Mouse (Mus musculus) olfactory bulb, adult 2 months (tissue): Measurements from ENCODE around the gene Rev1.

Experiments used
- CTCF ChIP-seq: fragments of 200-500 bp; IDR thresholded peaks from 2 replicates; pipeline ENCODE4 v1.5.1; 2012; ENCODE audit warnings: low read depth, mild to moderate bottlenecking, low read length, moderate library complexity; ENCODE audit not compliant: insufficient read depth
- POLR2A ChIP-seq: fragments of 200-500 bp; IDR thresholded peaks from 2 replicates; pipeline ENCODE4 v1.6.1; 2012; ENCODE audit warnings: mild to moderate bottlenecking, low read depth, low read length, moderate library complexity; ENCODE audit not compliant: insufficient read depth

DNA sequence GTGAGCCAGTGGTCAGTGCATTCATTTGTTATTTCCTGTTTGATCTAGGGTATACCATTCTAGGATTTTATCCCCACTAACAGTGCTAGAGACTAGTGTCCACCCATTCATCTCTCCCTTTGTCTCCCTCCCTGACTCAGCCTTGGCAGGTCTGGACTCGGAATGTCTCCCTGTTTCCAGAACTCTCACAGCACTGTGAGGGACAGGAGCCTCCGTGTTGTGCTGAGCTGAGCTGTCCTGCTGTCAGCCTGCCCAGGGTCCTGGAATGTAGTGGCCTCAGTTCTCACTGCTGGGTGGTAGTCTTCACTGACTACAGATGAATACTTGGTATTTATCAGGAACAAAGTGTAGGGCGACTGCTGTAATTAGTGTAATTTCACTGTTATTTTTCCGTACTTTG is 94.1 kb downstream of the Rev1 start:
- TF ChIP-seq POLR2A (no peak), CTCF (no peak)
